Mouse (Mus musculus): Measurements from ENCODE around the gene Cers6.

Gene Cers6

GRCm38 (mm10) chr2:69137406-69138084 is 276.3 kb downstream of the Cers6 start:
- in situ Hi-C loops (cut with MboI; ENCODE audit: unreplicated experiment in 2 of 2), result no loop called here

GRCm38 (mm10) chr2:69138759-69139158 is 277.5 kb downstream of the Cers6 start:
- in situ Hi-C loops (cut with MboI; ENCODE audit: unreplicated experiment in 2 of 2), result no loop called here

DNA sequence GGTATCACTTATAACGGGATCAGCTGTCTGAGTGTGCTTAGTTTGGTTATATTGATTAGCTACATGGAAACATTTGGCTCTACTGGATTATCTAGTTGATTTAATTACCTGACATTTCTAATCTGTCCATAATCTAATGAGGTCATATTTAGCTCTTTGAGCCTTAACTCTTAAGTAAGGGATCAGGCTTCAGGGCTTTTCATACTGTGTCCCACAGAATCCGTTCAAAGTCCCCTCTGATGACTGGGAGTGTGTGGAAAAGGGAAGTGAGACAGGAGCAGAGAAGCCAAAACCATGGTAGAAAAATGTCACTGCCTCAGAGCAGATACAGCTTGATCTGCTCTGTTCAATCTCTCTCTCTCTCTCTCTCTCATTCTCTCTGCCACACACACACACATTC is 279.0 kb downstream of the Cers6 start:
- in situ Hi-C loops (cut with MboI; ENCODE audit: unreplicated experiment in 2 of 2), result no loop called here

GRCm38 (mm10) chr2:69140816-69141215 is 279.6 kb downstream of the Cers6 start:
- in situ Hi-C loops (cut with MboI; ENCODE audit: unreplicated experiment in 2 of 2), result no loop called here

DNA sequence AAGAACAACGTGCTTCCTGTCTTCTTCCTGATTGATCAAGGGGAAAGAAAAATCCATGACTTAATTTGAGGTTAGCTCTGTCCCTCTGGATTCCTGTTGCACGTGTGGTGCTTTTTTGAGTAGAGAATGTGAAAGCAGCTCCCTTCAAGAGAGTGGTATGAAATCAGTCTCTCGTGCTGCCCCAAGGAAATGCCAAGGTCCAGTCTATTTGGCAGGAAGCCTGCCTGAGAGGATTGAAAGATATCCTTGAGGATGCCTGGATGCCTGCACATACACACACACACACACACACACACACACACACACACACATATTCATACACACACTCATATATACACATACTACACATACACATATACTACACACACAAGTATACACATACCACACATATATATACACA is 287.4 kb downstream of the Cers6 start:
- in situ Hi-C loops (cut with MboI; ENCODE audit: unreplicated experiment in 2 of 2), result no loop called here

DNA sequence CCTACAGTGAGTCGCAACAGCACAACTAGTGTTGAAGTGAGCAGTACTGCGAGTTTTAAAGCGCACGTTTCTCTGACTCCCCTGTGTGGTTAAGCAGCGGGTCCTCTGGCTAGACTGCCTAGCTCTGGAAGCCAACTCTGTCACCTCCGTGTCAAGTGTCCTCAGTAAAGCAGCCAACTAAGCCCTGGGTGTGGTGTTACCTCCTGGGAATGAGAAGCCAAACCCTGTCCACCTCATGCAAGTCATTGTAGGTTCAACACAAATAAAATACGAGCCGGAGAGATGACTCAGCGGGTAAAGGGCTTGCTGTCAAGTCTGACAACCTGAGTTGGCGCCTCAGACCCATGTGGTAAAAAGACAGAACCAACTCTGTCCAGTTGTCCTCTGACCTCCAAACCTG is 287.9 kb downstream of the Cers6 start:
- in situ Hi-C loops (cut with MboI; ENCODE audit: unreplicated experiment in 2 of 2), result no loop called here

- in situ Hi-C loops (cut with MboI; ENCODE audit: unreplicated experiment in 2 of 2), result no loop called here
Observed at GRCm38 (mm10) chr2:69150841-69151240, 289.6 kb downstream of the Cers6 start.

DNA sequence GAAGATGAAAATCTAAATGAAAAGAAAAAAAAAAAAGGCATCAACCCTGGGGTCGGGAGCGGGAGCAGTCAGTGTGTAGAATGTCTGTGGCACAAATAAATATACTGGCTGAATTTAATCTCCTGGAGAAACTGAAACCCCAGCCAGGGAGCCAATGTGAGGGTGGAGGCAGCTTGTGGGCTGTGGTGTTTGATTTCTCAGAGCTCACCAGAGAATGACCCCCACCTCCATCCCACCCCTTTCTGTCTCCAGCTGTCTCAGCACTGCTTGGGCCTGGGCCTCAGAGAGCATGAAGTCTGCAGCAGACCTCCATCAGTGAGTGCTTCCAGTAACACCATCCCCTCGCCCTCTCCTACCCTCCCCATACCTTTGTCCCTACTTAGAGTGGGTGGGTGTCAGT is 294.6 kb downstream of the Cers6 start:
- in situ Hi-C loops (cut with MboI; ENCODE audit: unreplicated experiment in 2 of 2), result no loop called here

GRCm38 (mm10) chr2:69156283-69156682 is 295.0 kb downstream of the Cers6 start:
- in situ Hi-C loops (cut with MboI; ENCODE audit: unreplicated experiment in 2 of 2), result no loop called here

GRCm38 (mm10) chr2:69158907-69159306 is 297.7 kb downstream of the Cers6 start:
- in situ Hi-C loops (cut with MboI; ENCODE audit: unreplicated experiment in 2 of 2), result no loop called here
